Mouse (Mus musculus) small intestine, adult 2 months (tissue): ENCODE measurements around the gene Amigo1.

Experiments
- CTCF ChIP-seq: fragments of 200-500 bp; IDR thresholded peaks from 2 replicates; pipeline ENCODE4 v1.5.1; 2012; ENCODE audit warnings: low read depth, mild to moderate bottlenecking, control low read depth, inconsistent platforms, low read length, moderate library complexity, mixed read lengths; ENCODE audit not compliant: insufficient replicate concordance, insufficient read length; ENCODE audit errors: extremely low read depth
- POLR2A ChIP-seq: fragments of 200-500 bp; IDR thresholded peaks from 2 replicates; pipeline ENCODE4 v1.6.1; 2012; ENCODE audit warnings: low read depth, mild to moderate bottlenecking, control low read depth, inconsistent platforms, low read length, moderate library complexity

- TF ChIP-seq POLR2A: no peak
- no peak for TF ChIP-seq CTCF
Observed at GRCm38 (mm10) chr3:108231646-108232045, 45.5 kb downstream of the Amigo1 start.
